Mouse (Mus musculus) lung, adult 2 months (tissue): Measurements from ENCODE around the gene Tigd4. TPM values are rescaled to one million over a fixed set of nuclear protein-coding genes. Genes with fewer than 3 reads are reported as not detected.

ENCODE experiments used
- DNase-seq: peaks from one replicate; pipeline ENCODE4 v3.0.0; 2022
- H3K4me1 ChIP-seq: fragments of 200-500 bp; 2 replicates; pipeline ENCODE4 v1.6.1; 2011; ENCODE audit warnings: low read length; ENCODE audit not compliant: control insufficient read depth, insufficient read depth
- H3K4me3 ChIP-seq: fragments of 200-500 bp; replicated peaks from 2 replicates; pipeline ENCODE3; 2011; ENCODE audit warnings: low read depth, mild to moderate bottlenecking, control low read depth, low read length; ENCODE audit errors: extremely low read depth
- CTCF ChIP-seq: fragments of 200-500 bp; IDR thresholded peaks from 2 replicates; pipeline ENCODE4 v1.5.1; 2011; ENCODE audit warnings: mild to moderate bottlenecking, low read length, control low read depth; ENCODE audit not compliant: insufficient read depth
- POLR2A ChIP-seq: fragments of 200-500 bp; IDR thresholded peaks from 2 replicates; pipeline ENCODE4 v1.6.1; 2011; ENCODE audit warnings: low read depth, mild to moderate bottlenecking, control low read depth, low read length, borderline replicate concordance; ENCODE audit errors: extremely low read depth
- WGBS: fragments of 180-500 bp; shearing (Covaris S2); methylation state at CpG from one replicate; pipeline ENCODE4 v1.1.7; 2018; 5-methylcytosine and 5-hydroxymethylcytosine counted together
- polyA plus RNA-seq: library from polyadenylated mRNA; depleted of rRNA; stranded (reverse); fragments of >200 nt; gene quantifications from 2 replicates; pipeline ENCODE4 v1.2.3, GENCODE M21; 2012; rRNA removed

The Tigd4 gene
- polyA plus RNA-seq, 1 experiment, result 0.04 TPM

GRCm38 (mm10) chr3:84637890-84638578 is 44.7 kb downstream of the Tigd4 start:
- TF ChIP-seq POLR2A, result no peak
- no peak for TF ChIP-seq CTCF
- DNase-seq, result no peak
- WGBS, result 50% methylated on average over 12 of the region's 12 CpGs
- H3K4me1 ChIP-seq, result no peaks in the 10 kb centered on the region
- no peak overlapping the region for H3K4me3 ChIP-seq

DNA sequence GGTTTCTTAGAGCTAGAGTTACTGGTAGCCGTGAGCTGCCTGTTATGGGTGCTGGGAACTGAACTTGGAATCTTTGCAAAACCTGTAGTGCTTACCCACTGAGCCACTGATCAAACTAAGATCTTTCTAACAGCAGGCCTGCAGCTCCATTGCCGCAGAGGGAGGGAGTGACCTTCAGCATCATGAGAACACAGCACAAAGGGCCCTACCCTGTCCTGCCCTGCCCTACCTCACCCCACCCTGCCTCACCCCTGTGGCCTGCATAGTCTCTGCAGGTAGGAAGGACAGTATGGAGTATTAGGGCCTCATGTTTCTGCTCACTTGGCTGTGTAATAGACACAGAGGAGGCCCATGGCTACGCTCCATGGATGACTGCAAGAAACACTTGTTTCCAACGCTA is 45.5 kb downstream of the Tigd4 start:
- 81% methylated on average over 4 of the region's 4 CpGs for WGBS
- TF ChIP-seq CTCF (no peak), POLR2A (no peak)
- no peak overlapping the region for H3K4me3 ChIP-seq
- no peak for DNase-seq
- no peaks in the 10 kb centered on the region for H3K4me1 ChIP-seq

GRCm38 (mm10) chr3:84639767-84640500 is 46.6 kb downstream of the Tigd4 start:
- no peak for DNase-seq
- WGBS, result 57% methylated on average over 11 of the region's 11 CpGs
- no peaks in the 10 kb centered on the region for H3K4me1 ChIP-seq
- TF ChIP-seq POLR2A (no peak), CTCF (no peak)
- H3K4me3 ChIP-seq, result no peak overlapping the region

GRCm38 (mm10) chr3:84640536-84640935 is 47.2 kb downstream of the Tigd4 start:
- TF ChIP-seq POLR2A (no peak), CTCF (no peak)

GRCm38 (mm10) chr3:84641391-84641790 is 48.0 kb downstream of the Tigd4 start:
- TF ChIP-seq POLR2A (no peak), CTCF (no peak)
- H3K4me3 ChIP-seq, result no peak overlapping the region
- WGBS, result 77% methylated on average over 2 of the region's 2 CpGs
- no peak for DNase-seq
- H3K4me1 ChIP-seq, result no peaks in the 10 kb centered on the region; the same call in 1 of the 2 replicates

More at GRCm38 (mm10) chr3:84640536-84640935, 47.2 kb downstream of the Tigd4 start:
- 72% methylated on average over 6 of the region's 6 CpGs for whole genome bisulfite sequencing
- no peak for DNase-seq
- Histone ChIP-seq H3K4me1 (no peaks in the 10 kb centered on the region), H3K4me3 (no peak overlapping the region)

DNA sequence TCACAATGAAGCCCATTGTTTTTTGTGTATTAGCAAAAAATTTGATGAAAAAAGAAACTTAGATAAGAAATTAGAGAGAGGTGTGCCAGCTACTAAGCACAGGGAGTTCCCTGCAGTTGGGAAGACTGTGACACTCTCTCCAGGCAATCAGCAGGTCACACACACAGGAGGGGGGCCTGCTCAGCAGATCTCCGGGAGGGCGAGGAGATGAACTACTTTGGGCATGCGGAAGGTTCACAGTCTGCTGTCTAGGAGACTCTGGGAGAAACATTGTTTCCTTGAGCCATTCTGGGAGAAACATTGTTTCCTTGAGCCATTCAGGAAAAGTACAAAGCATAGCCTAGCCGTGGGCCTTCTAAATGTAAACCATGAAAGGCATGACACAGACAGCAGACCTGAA is 49.6 kb downstream of the Tigd4 start:
- no peak for DNase-seq
- Histone ChIP-seq H3K4me3 (no peak overlapping the region), H3K4me1 (no peaks in the 10 kb centered on the region; the same call in 1 of the 2 replicates)
- WGBS, result 69% methylated on average over 4 of the region's 4 CpGs
- TF ChIP-seq POLR2A (no peak), CTCF (no peak)

DNA sequence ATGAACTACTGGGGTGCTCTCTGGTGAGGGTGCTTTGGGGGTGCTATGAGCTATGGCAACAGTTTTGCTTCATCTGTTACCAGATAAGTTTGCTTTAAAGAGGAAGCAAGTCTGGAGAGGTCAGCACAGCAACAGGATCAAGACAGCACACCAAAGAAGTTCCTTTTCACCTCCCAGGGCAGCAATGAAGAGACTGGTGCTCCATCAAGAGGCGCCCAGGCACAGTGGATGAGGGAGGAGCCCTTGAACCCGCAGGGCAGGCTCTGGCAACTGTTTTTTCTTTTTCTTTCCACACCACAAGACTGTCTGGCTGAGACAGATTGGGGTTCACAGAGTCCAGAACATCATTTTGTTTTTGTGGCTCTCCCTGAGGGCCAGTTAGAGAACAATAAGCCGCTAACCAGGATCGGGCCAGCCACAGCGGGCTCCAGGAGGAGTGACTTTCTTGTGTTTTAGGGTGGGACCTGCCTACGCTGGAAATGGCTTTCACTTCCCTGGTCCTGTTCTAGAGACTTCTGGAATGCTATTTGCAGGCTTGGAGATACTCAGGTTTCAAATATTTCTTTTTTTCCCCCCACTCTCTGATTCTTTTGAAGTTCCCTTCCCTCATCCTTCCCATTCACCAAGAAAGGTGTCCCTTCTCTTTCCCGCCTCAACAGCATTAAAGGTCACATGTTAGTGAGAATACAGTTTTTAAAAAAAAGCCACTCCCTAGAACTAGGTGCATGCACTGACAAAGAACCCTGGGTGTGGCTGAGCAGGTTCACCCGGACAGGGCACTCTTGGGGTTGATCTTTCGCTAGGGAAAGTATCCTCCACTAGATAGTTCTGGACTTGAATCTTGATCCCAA is 52.0 kb downstream of the Tigd4 start:
- Histone ChIP-seq H3K4me1 (no peaks in the 10 kb centered on the region; the same call in 1 of the 2 replicates), H3K4me3 (no peak overlapping the region)
- WGBS, result 73% methylated on average over 9 of the region's 9 CpGs
- no peak for DNase-seq
- no peak for TF ChIP-seq CTCF
- no peak for TF ChIP-seq POLR2A

GRCm38 (mm10) chr3:84646007-84646290 is 52.6 kb downstream of the Tigd4 start:
- Histone ChIP-seq H3K4me1 (no peaks in the 10 kb centered on the region; the same call in 1 of the 2 replicates), H3K4me3 (no peak overlapping the region)
- TF ChIP-seq CTCF (no peak), POLR2A (no peak)
- DNase-seq, result no peak
- WGBS, result 87% methylated on average over 3 of the region's 3 CpGs

- 65% methylated on average over 8 of the region's 8 CpGs for WGBS
- TF ChIP-seq POLR2A, result no peak
- no peak for TF ChIP-seq CTCF
- Histone ChIP-seq H3K4me3 (no peak overlapping the region), H3K4me1 (no peaks in the 10 kb centered on the region; the same call in 1 of the 2 replicates)
- no peak for DNase-seq
These were observed 53.0 kb downstream of the Tigd4 start for GRCm38 (mm10) chr3:84646331-84646845.

Other genes with a start within 250 kb of the Tigd4 start
- 10.3 and 13.3 TPM in 2 replicates for gene Fhdc1, start 113.1 kb upstream of the Tigd4 start, polyA plus RNA-seq
- gene Arfip1, start 10.9 kb upstream of the Tigd4 start, polyA plus RNA-seq, result 9.4 and 14.2 TPM in 2 replicates
- gene Tmem154, start 72.6 kb downstream of the Tigd4 start, polyA plus RNA-seq, result 6.4 and 11.9 TPM in 2 replicates
- 3.9 and 6.7 TPM in 2 replicates for gene Fbxw7, start 221.7 kb downstream of the Tigd4 start, polyA plus RNA-seq